19 mouse cellular contexts compared by ENCODE assay signal in the genomic region with DNA sequence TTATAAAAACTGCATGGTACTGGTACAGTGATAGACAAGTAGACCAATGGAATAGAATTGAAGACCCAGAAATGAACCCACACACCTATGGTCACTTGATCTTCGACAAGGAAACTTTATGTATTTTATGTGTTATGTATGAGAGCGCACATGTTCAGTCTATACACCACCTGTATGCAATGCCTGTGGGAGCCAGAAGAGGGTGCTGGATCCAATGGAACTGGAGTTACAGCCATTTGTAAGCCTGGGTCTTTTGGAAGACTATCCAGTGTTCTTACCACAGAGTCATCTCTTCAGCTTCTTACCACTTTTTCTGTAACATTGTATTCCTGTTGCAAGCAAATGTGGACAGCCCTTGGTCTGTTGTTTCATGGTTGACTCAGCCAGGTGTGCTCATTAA.
DNase-seq lines count a peak whose midpoint lies in the region; ATAC-seq and TF ChIP-seq lines count a peak whose summit lies in the region.
"Had no signal": no experiment of that assay in that cellular context is flagged by ENCODE, and none has a peak within 500 bp of the region (broad histone marks: within the 10 kb centered on the region; RNA-seq: fewer than 3 reads in every experiment).

No protein-coding gene starts in this region.

- TF ChIP-seq CTCF in kidney, adult 2 months (conservative IDR thresholded peaks at IDR 0.05; ENCODE audit: insufficient read depth, insufficient read length, low read depth, low read length), result peak; percentile 24; the same call in 1 of the 2 replicates
- TF ChIP-seq CTCF in liver, postnatal 0 days (IDR thresholded peaks at IDR 0.05; ENCODE audit: low read depth), result peak; percentile 8; the same call in 1 of the 2 replicates
- peak; percentile 41 for TF ChIP-seq CTCF in Patski (IDR thresholded peaks at IDR 0.05)
- peak; percentile 34; the same call in 1 of the 2 replicates for TF ChIP-seq CTCF in stomach, postnatal 0 days (IDR thresholded peaks at IDR 0.05; ENCODE audit: low read depth)

- in situ Hi-C loops in Patski (cut with MboI; ENCODE audit: low pct_unique_long_range_greater_than_20kb), result no loop called here

- TF ChIP-seq POLR2A in kidney, adult 2 months (IDR thresholded peaks at IDR 0.05; ENCODE audit: low read depth, low read length), result no peak

- H3K9me3 ChIP-seq in kidney, embryonic 14.5 days (ENCODE audit: control insufficient read depth, low read length), result no peaks in the 10 kb centered on the region
- H3K9me3 ChIP-seq in liver, postnatal 0 days (ENCODE audit: low read length), result no peaks in the 10 kb centered on the region
- no peaks in the 10 kb centered on the region for H3K9me3 ChIP-seq in liver, embryonic 11.5 days (ENCODE audit: control insufficient read depth, low read length)
- no peaks in the 10 kb centered on the region for H3K9me3 ChIP-seq in stomach, postnatal 0 days (ENCODE audit: control insufficient read depth, low read length)
- H3K9me3 ChIP-seq: embryonic facial prominence, embryonic 13.5 days; forebrain, embryonic 12.5 days; hindbrain, embryonic 15.5 days had no signal

- H3K27me3 ChIP-seq in kidney, adult 2 months (replicated peaks; ENCODE audit: control insufficient read depth, insufficient read depth, low read length), result no peaks in the 10 kb centered on the region
- H3K27me3 ChIP-seq in kidney, embryonic 14.5 days (ENCODE audit: control insufficient read depth, insufficient read depth, low read length), result no peaks in the 10 kb centered on the region
- no peaks in the 10 kb centered on the region for H3K27me3 ChIP-seq in liver, postnatal 0 days (ENCODE audit: insufficient read depth, low read length)
- H3K27me3 ChIP-seq in liver, embryonic 11.5 days (replicated peaks; ENCODE audit: control insufficient read depth, insufficient read depth, low read length), result no peaks in the 10 kb centered on the region
- peaks cover 13% of the 10 kb centered on the region for H3K27me3 ChIP-seq in Patski
- H3K27me3 ChIP-seq in stomach, postnatal 0 days (ENCODE audit: control insufficient read depth, insufficient read depth, low read length), result no peaks in the 10 kb centered on the region
- H3K27me3 ChIP-seq: embryonic facial prominence, embryonic 13.5 days; forebrain, embryonic 12.5 days; hindbrain, embryonic 15.5 days had no signal

- no peak overlapping the region for H3K4me2 ChIP-seq in kidney, embryonic 14.5 days (replicated peaks; ENCODE audit: low read depth, low read length)
- H3K4me2 ChIP-seq in liver, postnatal 0 days (ENCODE audit: low read depth, low read length), result no peak overlapping the region
- H3K4me2 ChIP-seq in liver, embryonic 11.5 days, result no peak overlapping the region
- no peak overlapping the region for H3K4me2 ChIP-seq in stomach, postnatal 0 days (replicated peaks; ENCODE audit: low read depth)
- H3K4me2 ChIP-seq: embryonic facial prominence, embryonic 13.5 days; forebrain, embryonic 12.5 days; heart, embryonic 11.5 days; hindbrain, embryonic 15.5 days had no signal

- H3K36me3 ChIP-seq in kidney, adult 2 months (ENCODE audit: control insufficient read depth, insufficient read depth, low read length), result no peaks in the 10 kb centered on the region
- H3K36me3 ChIP-seq in kidney, embryonic 14.5 days (ENCODE audit: control insufficient read depth, insufficient read depth, low read length), result no peaks in the 10 kb centered on the region
- H3K36me3 ChIP-seq in liver, postnatal 0 days (replicated peaks; ENCODE audit: insufficient read depth, low read length), result no peaks in the 10 kb centered on the region
- H3K36me3 ChIP-seq in liver, embryonic 11.5 days (ENCODE audit: control insufficient read depth, insufficient read depth, low read length), result no peaks in the 10 kb centered on the region
- no peaks in the 10 kb centered on the region for H3K36me3 ChIP-seq in stomach, postnatal 0 days (ENCODE audit: control insufficient read depth, insufficient read depth, low read length)
- H3K36me3 ChIP-seq: embryonic facial prominence, embryonic 13.5 days; forebrain, embryonic 12.5 days; hindbrain, embryonic 15.5 days had no signal

- H3K9ac ChIP-seq in kidney, embryonic 14.5 days (ENCODE audit: low read depth, low read length), result no peak overlapping the region
- no peak overlapping the region for H3K9ac ChIP-seq in liver, postnatal 0 days (replicated peaks)
- no peak overlapping the region for H3K9ac ChIP-seq in liver, embryonic 11.5 days (ENCODE audit: low read depth, low read length)
- H3K9ac ChIP-seq in stomach, postnatal 0 days (ENCODE audit: low read length), result no peak overlapping the region
- H3K9ac ChIP-seq: embryonic facial prominence, embryonic 13.5 days; forebrain, embryonic 12.5 days; hindbrain, embryonic 15.5 days had no signal

- 88% methylated on average over 2 of the region's 2 CpGs for WGBS in kidney, adult 2 months
- WGBS in kidney, embryonic 14.5 days, result 93% methylated on average over 2 of the region's 2 CpGs
- WGBS in liver, postnatal 0 days (ENCODE audit: insufficient replicate concordance), result 91% methylated on average over 2 of the region's 2 CpGs
- 83% methylated on average over 2 of the region's 2 CpGs for WGBS in liver, embryonic 11.5 days
- WGBS in stomach, postnatal 0 days, result 98% methylated on average over 2 of the region's 2 CpGs

- TF ChIP-seq EP300 in liver, postnatal 0 days (IDR thresholded peaks at IDR 0.05; ENCODE audit: low read depth), result no peak
- no peak for TF ChIP-seq EP300 in stomach, postnatal 0 days (optimal IDR thresholded peaks at IDR 0.05)

- ATAC-seq in kidney, embryonic 14.5 days (ENCODE audit: low FRiP score, low TSS enrichment), result no peak
- no peak for ATAC-seq in liver, postnatal 0 days
- ATAC-seq in liver, embryonic 11.5 days (replicated peaks; ENCODE audit: low FRiP score), result no peak
- ATAC-seq in Patski, result no peak
- ATAC-seq in stomach, postnatal 0 days (ENCODE audit: low FRiP score, low TSS enrichment), result no peak
- ATAC-seq: forebrain, embryonic 16.5 days had no signal

- POLR2A ChIA-PET in Patski (lab: Charles Lee), result no interaction called here

- no peaks in the 10 kb centered on the region for H3K4me1 ChIP-seq in kidney, adult 2 months (ENCODE audit: control insufficient read depth, insufficient read depth, low read length)
- no peaks in the 10 kb centered on the region for H3K4me1 ChIP-seq in kidney, embryonic 14.5 days (ENCODE audit: control insufficient read depth, insufficient read depth, low read length)
- no peaks in the 10 kb centered on the region for H3K4me1 ChIP-seq in liver, postnatal 0 days (ENCODE audit: insufficient read depth)
- H3K4me1 ChIP-seq in liver, embryonic 11.5 days (replicated peaks; ENCODE audit: control insufficient read depth, insufficient read depth, low read length), result no peaks in the 10 kb centered on the region
- H3K4me1 ChIP-seq in stomach, postnatal 0 days (replicated peaks; ENCODE audit: control insufficient read depth, insufficient read depth), result no peaks in the 10 kb centered on the region
- H3K4me1 ChIP-seq: embryonic facial prominence, embryonic 13.5 days; forebrain, embryonic 12.5 days; hindbrain, embryonic 15.5 days had no signal

- CTCF ChIA-PET in Patski (lab: Charles Lee), result no interaction called here

- no peak overlapping the region for H3K4me3 ChIP-seq in kidney, adult 2 months (ENCODE audit: insufficient read depth, low read depth, low read length)
- H3K4me3 ChIP-seq in kidney, embryonic 14.5 days (ENCODE audit: low read length), result no peak overlapping the region
- H3K4me3 ChIP-seq in liver, postnatal 0 days (ENCODE audit: low read depth, low read length), result no peak overlapping the region
- no peak overlapping the region for H3K4me3 ChIP-seq in liver, embryonic 11.5 days (ENCODE audit: low read depth, low read length)
- H3K4me3 ChIP-seq in stomach, postnatal 0 days (ENCODE audit: low read depth, low read length), result no peak overlapping the region
- H3K4me3 ChIP-seq: embryonic facial prominence, embryonic 13.5 days; forebrain, embryonic 12.5 days; heart, adult 2 months; hindbrain, embryonic 15.5 days had no signal

- H3K27ac ChIP-seq in kidney, adult 2 months (ENCODE audit: insufficient read depth, low read depth, low read length), result no peak overlapping the region
- no peak overlapping the region for H3K27ac ChIP-seq in kidney, embryonic 14.5 days (ENCODE audit: low read depth, low read length)
- H3K27ac ChIP-seq in liver, postnatal 0 days (ENCODE audit: low read depth), result no peak overlapping the region
- H3K27ac ChIP-seq in liver, embryonic 11.5 days (ENCODE audit: low read depth, low read length), result no peak overlapping the region
- no peak overlapping the region for H3K27ac ChIP-seq in stomach, postnatal 0 days (replicated peaks)
- H3K27ac ChIP-seq: embryonic facial prominence, embryonic 13.5 days; forebrain, embryonic 12.5 days; heart, adult 2 months; hindbrain, embryonic 15.5 days had no signal

- no peak for DNase-seq in kidney, adult 2 months
- DNase-seq in liver, postnatal 0 days, result no peak
- no peak for DNase-seq in liver, embryonic 11.5 days (ENCODE audit: low spot score)
- DNase-seq in Patski (ENCODE audit: low read depth, low spot score), result no peak
- DNase-seq in stomach, postnatal 0 days (ENCODE audit: low spot score), result no peak
- no peak for DNase-seq in ovary, postnatal 14 days (ENCODE audit: low spot score)
- DNase-seq in spleen, postnatal 4 days (ENCODE audit: low spot score in 2 of 2), result no peak
- DNase-seq: adrenal gland, postnatal 10 days; cerebellum, adult 18-20 months; cerebellum, adult 9-11 months; cerebellum, postnatal 36 days; gastrocnemius, postnatal 10 days; heart, adult 2 months had no signal
